In the genomic region with DNA sequence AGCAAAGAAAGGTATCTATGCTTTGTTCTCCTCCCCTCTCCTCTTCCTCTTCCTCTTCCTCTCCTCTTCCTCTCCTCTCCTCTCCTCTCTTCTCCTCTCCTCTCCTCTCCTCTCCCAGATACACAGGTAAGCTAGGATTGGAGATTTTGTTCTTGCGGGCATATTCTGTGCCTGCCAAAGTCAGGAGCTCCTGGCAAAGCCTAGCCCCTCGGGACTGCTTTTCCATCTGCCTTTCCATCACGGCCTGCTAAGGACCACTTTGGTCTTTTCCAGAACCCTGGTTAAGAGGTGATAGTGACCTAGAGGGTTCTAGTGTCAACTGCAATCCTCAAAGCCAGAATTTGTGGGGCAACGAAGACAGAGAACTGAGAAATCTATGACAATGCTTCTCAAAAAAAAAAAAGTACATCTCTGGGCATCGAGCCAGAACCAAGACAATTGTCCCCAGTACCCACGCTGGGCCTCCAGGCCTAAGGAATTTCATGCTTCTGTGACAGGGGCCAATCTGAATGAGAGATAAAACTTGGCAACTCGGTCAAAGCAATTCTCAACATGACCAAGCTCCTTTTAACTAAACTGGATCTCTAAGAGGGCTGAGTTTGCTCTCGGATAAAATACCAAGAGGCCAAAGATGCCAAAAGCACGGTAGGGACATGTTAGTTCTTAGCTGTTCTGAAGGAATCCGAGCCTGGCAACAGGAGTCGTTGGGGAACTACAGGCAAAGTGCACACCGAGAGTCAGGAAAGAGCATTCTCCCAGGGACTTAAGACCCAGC, we compare ENCODE assay signal across 21 mouse cellular contexts. TPM values are rescaled to one million over a fixed set of nuclear protein-coding genes. Genes with fewer than 3 reads are reported as not detected.
DNase-seq lines count a peak whose midpoint lies in the region; ATAC-seq and TF ChIP-seq lines count a peak whose summit lies in the region.
"Had no signal": no experiment of that assay in that cellular context is flagged by ENCODE, and none has a peak within 500 bp of the region (broad histone marks: within the 10 kb centered on the region; RNA-seq: fewer than 3 reads in every experiment).

No protein-coding gene starts in this region.

- TF ChIP-seq EP300 in stomach, postnatal 0 days (optimal IDR thresholded peaks at IDR 0.05) = no peak

- peak overlapping the region; percentile 58 for H3K27ac ChIP-seq in stomach, postnatal 0 days (replicated peaks)
- H3K27ac ChIP-seq: hindbrain, embryonic 12.5 days; kidney, postnatal 0 days; layer of hippocampus, adult 2 months had no signal

- no peaks in the 10 kb centered on the region for H3K27me3 ChIP-seq in stomach, postnatal 0 days (ENCODE audit: control insufficient read depth, insufficient read depth, low read length)
- H3K27me3 ChIP-seq: hindbrain, embryonic 12.5 days had no signal

- peak; percentile 7 for DNase-seq in cerebellum, adult 11 months
- DNase-seq in cerebellum, adult 8-10 months = no peak
- DNase-seq in left cerebral cortex, postnatal 4 days = peak; percentile 55
- no peak for DNase-seq in left cerebral cortex, postnatal 36 days (ENCODE audit: low spot score in 2 of 2)
- peak; percentile 33 for DNase-seq in testis, postnatal 14 days (ENCODE audit: low spot score)
- DNase-seq in testis, postnatal 10 days (ENCODE audit: low spot score) = no peak
- no peak for DNase-seq in stomach, postnatal 0 days (ENCODE audit: low spot score)
- DNase-seq: adrenal gland, postnatal 36 days; gastrocnemius, postnatal 10 days; liver; lung, postnatal 14 days; right cerebral cortex, postnatal 4 days; thymus, postnatal 14 days had no signal

- no peaks in the 10 kb centered on the region for H3K4me1 ChIP-seq in stomach, postnatal 0 days (replicated peaks; ENCODE audit: control insufficient read depth, insufficient read depth)
- H3K4me1 ChIP-seq: hindbrain, embryonic 12.5 days had no signal

- no peak for TF ChIP-seq CTCF in stomach, postnatal 0 days (IDR thresholded peaks at IDR 0.05; ENCODE audit: low read depth)

- no peak overlapping the region for H3K9ac ChIP-seq in stomach, postnatal 0 days (ENCODE audit: low read length)
- H3K9ac ChIP-seq: hindbrain, embryonic 12.5 days had no signal

- no peaks in the 10 kb centered on the region for H3K36me3 ChIP-seq in stomach, postnatal 0 days (ENCODE audit: control insufficient read depth, insufficient read depth, low read length)
- H3K36me3 ChIP-seq: hindbrain, embryonic 12.5 days had no signal

- H3K4me2 ChIP-seq in stomach, postnatal 0 days (replicated peaks; ENCODE audit: low read depth) = no peak overlapping the region
- H3K4me2 ChIP-seq: hindbrain, embryonic 12.5 days had no signal

- intact Hi-C loops in left cerebral cortex, postnatal 4 days (cut with DNase I) = no loop called here
- intact Hi-C loops in left cerebral cortex, postnatal 36 days (cut with DNase I) = no loop called here

- H3K4me3 ChIP-seq in stomach, postnatal 0 days (ENCODE audit: low read depth, low read length) = no peak overlapping the region
- H3K4me3 ChIP-seq: hindbrain, embryonic 12.5 days; layer of hippocampus, adult 2 months had no signal

- ATAC-seq in stomach, postnatal 0 days (ENCODE audit: low FRiP score, low TSS enrichment) = no peak
- ATAC-seq in megakaryocyte, adult 5-6 weeks (ENCODE audit: poor library complexity, severe bottlenecking) = no peak
- ATAC-seq: midbrain, embryonic 16.5 days had no signal

- WGBS in stomach, postnatal 0 days = 55% methylated on average over 12 of the region's 12 CpGs

- no peaks in the 10 kb centered on the region for H3K9me3 ChIP-seq in stomach, postnatal 0 days (ENCODE audit: control insufficient read depth, low read length)
- H3K9me3 ChIP-seq: hindbrain, embryonic 12.5 days had no signal

RNA-seq across cellular contexts. Expression of a gene that starts 16.1 kb away (rescaled TPM):
- total RNA-seq in left cerebral cortex, postnatal 4 days (2021) = not detected
- total RNA-seq in left cerebral cortex, postnatal 36 days (2021) = not detected
- not detected in 2 replicates for polyA plus RNA-seq in stomach, postnatal 0 days (2015; fragmentation: Nextera tagmentation; extraction: Ambion mirVana)
- total RNA-seq in megakaryocyte, adult 5-6 weeks (2015) = not detected in 2 replicates
- not detected in 2 replicates for total RNA-seq in megakaryocyte, adult 5-6 weeks (2017)
- total RNA-seq: adrenal gland, postnatal 36 days; gastrocnemius, postnatal 10 days; layer of hippocampus, adult 2 months; left cerebral cortex, postnatal 10 days had no signal
- polyA plus RNA-seq: hindbrain, embryonic 12.5 days; intestine, embryonic 16.5 days; kidney, postnatal 0 days; midbrain, embryonic 16.5 days; neural tube, embryonic 11.5 days had no signal

RNA-seq across cellular contexts. Expression of a gene that starts 21.6 kb away (rescaled TPM):
- total RNA-seq in left cerebral cortex, postnatal 4 days (2021) = not detected
- total RNA-seq in left cerebral cortex, postnatal 36 days (2021) = not detected
- 0.59 and 0.65 TPM in 2 replicates for polyA plus RNA-seq in stomach, postnatal 0 days (2015; fragmentation: Nextera tagmentation; extraction: Ambion mirVana)
- not detected in 2 replicates for total RNA-seq in megakaryocyte, adult 5-6 weeks (2015)
- not detected in 2 replicates for total RNA-seq in megakaryocyte, adult 5-6 weeks (2017)
- total RNA-seq: adrenal gland, postnatal 36 days; gastrocnemius, postnatal 10 days; layer of hippocampus, adult 2 months; left cerebral cortex, postnatal 10 days had no signal
- polyA plus RNA-seq: hindbrain, embryonic 12.5 days; intestine, embryonic 16.5 days; kidney, postnatal 0 days; midbrain, embryonic 16.5 days; neural tube, embryonic 11.5 days had no signal

RNA-seq across cellular contexts. Expression of a gene that starts 25.1 kb away (rescaled TPM):
- total RNA-seq in left cerebral cortex, postnatal 4 days (2021) = not detected
- not detected for total RNA-seq in left cerebral cortex, postnatal 36 days (2021)
- polyA plus RNA-seq in stomach, postnatal 0 days (2015; fragmentation: Nextera tagmentation; extraction: Ambion mirVana) = 0.99 and 1.0 TPM in 2 replicates
- total RNA-seq in megakaryocyte, adult 5-6 weeks (2015) = not detected in 2 replicates
- total RNA-seq in megakaryocyte, adult 5-6 weeks (2017) = not detected in 2 replicates
- total RNA-seq: adrenal gland, postnatal 36 days; gastrocnemius, postnatal 10 days; layer of hippocampus, adult 2 months; left cerebral cortex, postnatal 10 days had no signal
- polyA plus RNA-seq: hindbrain, embryonic 12.5 days; intestine, embryonic 16.5 days; kidney, postnatal 0 days; midbrain, embryonic 16.5 days; neural tube, embryonic 11.5 days had no signal

RNA-seq across cellular contexts. Expression of a gene that starts 29.6 kb away (rescaled TPM):
- total RNA-seq in left cerebral cortex, postnatal 4 days (2021) = not detected
- not detected for total RNA-seq in left cerebral cortex, postnatal 36 days (2021)
- polyA plus RNA-seq in stomach, postnatal 0 days (2015; fragmentation: Nextera tagmentation; extraction: Ambion mirVana) = 0.21 and 0.33 TPM in 2 replicates
- not detected in 2 replicates for total RNA-seq in megakaryocyte, adult 5-6 weeks (2015)
- total RNA-seq in megakaryocyte, adult 5-6 weeks (2017) = not detected in 2 replicates
- total RNA-seq: adrenal gland, postnatal 36 days; gastrocnemius, postnatal 10 days; layer of hippocampus, adult 2 months; left cerebral cortex, postnatal 10 days had no signal
- polyA plus RNA-seq: hindbrain, embryonic 12.5 days; kidney, postnatal 0 days; midbrain, embryonic 16.5 days; neural tube, embryonic 11.5 days had no signal

RNA-seq across cellular contexts. Expression of a gene that starts 36.8 kb away (rescaled TPM):
- total RNA-seq in left cerebral cortex, postnatal 4 days (2021) = not detected
- total RNA-seq in left cerebral cortex, postnatal 36 days (2021) = not detected
- 0.06 TPM in 1 of 2 replicates, not detected in the other for polyA plus RNA-seq in stomach, postnatal 0 days (2015; fragmentation: Nextera tagmentation; extraction: Ambion mirVana)
- not detected in 2 replicates for total RNA-seq in megakaryocyte, adult 5-6 weeks (2015)
- not detected in 2 replicates for total RNA-seq in megakaryocyte, adult 5-6 weeks (2017)
- total RNA-seq: adrenal gland, postnatal 36 days; layer of hippocampus, adult 2 months; left cerebral cortex, postnatal 10 days had no signal
- polyA plus RNA-seq: hindbrain, embryonic 12.5 days; intestine, embryonic 16.5 days; kidney, postnatal 0 days; neural tube, embryonic 11.5 days had no signal

Comparison
In these comparisons a context has a peak if more than half of its experiments do, and no peak if none do; other contexts are left out.
1. DNase-seq: peak in cerebellum, adult 11 months (single experiment), left cerebral cortex, postnatal 4 days (single experiment) and testis, postnatal 14 days (single experiment); none in cerebellum, adult 8-10 months (single experiment), left cerebral cortex, postnatal 36 days (0 of 2), testis, postnatal 10 days (single experiment) and stomach, postnatal 0 days (single experiment).